Mouse (Mus musculus) left cerebral cortex, postnatal 4 days (tissue): Measurements from ENCODE around the gene Them5. TPM values are rescaled to one million over a fixed set of nuclear protein-coding genes. Genes with fewer than 3 reads are reported as not detected.

Experiments used
- total RNA-seq, 2 experiments: library from RNA; stranded (reverse); gene quantifications; 2 replicates each; pipeline ENCODE4 v1.2.3; 2021

Them5 gene
- total RNA-seq, 2 experiments from 2014 or later: not detected

Other genes starting within 250 kb of the Them5 start
- not detected for gene Gm10696, start 163.9 kb upstream of the Them5 start, total RNA-seq
- gene Gm5286, start 145.4 kb upstream of the Them5 start, total RNA-seq: not detected
- not detected for gene Gm4778, start 78.1 kb upstream of the Them5 start, total RNA-seq
- gene Them4, start 32.0 kb upstream of the Them5 start, total RNA-seq: 10 to 100 TPM; 27.6 to 31.5 TPM
- gene C2cd4d, start 20.3 kb downstream of the Them5 start, total RNA-seq: under 1 TPM; 0.38 to 0.81 TPM
- gene Rorc, start 30.7 kb downstream of the Them5 start, total RNA-seq: under 1 TPM in 1 of 2 experiments, not detected in 1; 0.16 TPM
- 1 to 10 TPM; 1.5 to 1.7 TPM for gene Lingo4, start 56.4 kb downstream of the Them5 start, total RNA-seq
- gene Tdrkh, start 71.2 kb downstream of the Them5 start, total RNA-seq: 10 to 100 TPM; 46.8 to 51.0 TPM
- gene Mrpl9, start 101.2 kb downstream of the Them5 start, total RNA-seq: 10 to 100 TPM; 39.2 to 39.9 TPM
- not detected for gene Oaz3, start 101.8 kb downstream of the Them5 start, total RNA-seq
- gene Celf3, start 136.2 kb downstream of the Them5 start, total RNA-seq: 100 to 1,000 TPM; 243 to 274 TPM
- gene Riiad1, start 138.2 kb downstream of the Them5 start, total RNA-seq: 1 to 10 TPM; 6.4 to 7.1 TPM
- gene Snx27, start 240.6 kb downstream of the Them5 start, total RNA-seq: 100 to 1,000 TPM; 107 to 113 TPM